Mouse (Mus musculus) spleen, postnatal 36 days (tissue): ENCODE data around the gene Slc6a20a.
"Not testable (repeated sequence)": the region's sequence is repeated elsewhere in the genome, so short reads cannot be mapped to it uniquely, and the experiment has no call there.

ENCODE experiments used
- DNase-seq, 2 experiments: peaks; one replicate each; pipeline ENCODE4 v3.0.0; 2022; ENCODE audit warnings: low spot score in 2 of 2, mixed read lengths in 1 of 2

Slc6a20a gene

DNA sequence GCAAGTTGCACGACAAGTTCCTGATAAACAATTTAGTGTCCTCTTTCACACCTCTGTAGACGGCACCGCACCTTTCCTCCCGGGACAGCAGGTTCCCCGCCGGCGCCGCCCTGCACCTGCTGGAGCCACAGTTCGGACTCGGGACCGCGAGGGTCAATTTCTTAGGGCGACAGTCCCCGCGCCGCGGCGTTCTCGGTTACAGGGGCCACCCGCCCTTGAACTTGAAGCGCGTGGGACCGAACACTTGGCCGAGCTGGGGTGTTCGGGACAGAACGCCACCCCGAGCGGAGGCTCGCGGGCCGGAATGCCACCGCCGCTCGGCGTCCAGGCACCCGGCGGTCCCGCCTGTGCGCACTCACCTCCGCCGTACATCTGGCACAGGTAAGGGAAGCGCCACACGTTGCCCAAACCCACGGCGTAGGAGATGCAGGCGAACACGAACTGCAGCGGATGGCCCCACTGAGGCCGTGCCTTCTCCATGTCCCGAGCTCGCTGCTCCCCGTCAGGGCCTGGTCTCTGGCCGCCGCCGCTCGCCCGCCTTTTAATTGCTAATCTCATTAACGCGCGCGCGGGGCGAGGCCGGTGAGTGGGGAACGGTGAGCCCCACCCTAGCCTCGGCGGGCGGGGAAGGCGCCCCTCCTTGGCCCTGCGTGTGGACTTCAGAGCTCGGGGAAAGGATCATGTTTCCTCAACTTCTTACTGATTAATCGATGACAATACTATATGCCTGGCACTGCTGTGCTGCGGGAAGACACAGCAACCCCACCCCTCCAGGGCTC lies at the start of gene Slc6a20a, which contains the start of gene Ccr9:
TSS of gene Slc6a20a (minus strand) at position 559 of the 779 bp plus-strand sequence.
TSS of gene Ccr9 (plus strand) at position 113 of the 779 bp plus-strand sequence.
- DNase-seq = peak; percentile 43 to 71

DNA sequence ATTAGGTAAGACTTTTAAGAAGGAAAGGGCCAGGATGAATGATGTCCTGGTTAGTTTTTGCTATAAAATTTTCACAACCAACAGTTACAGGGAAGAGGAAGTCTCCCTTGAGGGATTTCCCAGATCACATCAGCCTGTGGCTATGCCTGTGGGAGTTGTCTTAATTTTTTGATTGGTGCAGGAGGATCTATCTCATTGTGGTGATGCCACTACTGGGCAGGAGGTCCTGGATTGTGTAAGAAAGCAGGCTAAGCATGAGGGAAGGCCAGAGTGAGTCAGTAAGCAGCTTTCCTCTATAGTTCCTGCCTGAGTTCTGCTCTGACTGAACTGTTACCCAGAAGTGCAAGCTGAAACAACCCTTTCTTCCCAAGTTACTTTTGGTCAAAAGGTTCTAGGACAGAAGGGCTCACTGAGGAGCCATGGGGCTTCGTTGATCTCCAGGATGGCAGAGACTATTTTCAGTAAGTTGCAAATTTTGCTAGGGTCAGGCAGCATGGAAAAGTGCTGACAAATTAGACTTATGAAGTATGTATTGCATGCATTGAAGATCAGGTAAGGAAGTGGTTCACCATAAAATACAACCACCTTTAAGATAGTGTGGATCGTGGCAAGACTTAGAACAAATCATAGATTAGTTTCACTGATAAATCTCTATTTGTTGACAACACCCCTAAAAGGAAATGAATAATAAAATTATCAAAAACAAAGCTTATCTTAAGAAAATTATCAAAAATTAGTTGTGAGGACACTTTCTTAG lies 44.2 kb upstream of the Slc6a20a start:
- no peak for DNase-seq

DNA sequence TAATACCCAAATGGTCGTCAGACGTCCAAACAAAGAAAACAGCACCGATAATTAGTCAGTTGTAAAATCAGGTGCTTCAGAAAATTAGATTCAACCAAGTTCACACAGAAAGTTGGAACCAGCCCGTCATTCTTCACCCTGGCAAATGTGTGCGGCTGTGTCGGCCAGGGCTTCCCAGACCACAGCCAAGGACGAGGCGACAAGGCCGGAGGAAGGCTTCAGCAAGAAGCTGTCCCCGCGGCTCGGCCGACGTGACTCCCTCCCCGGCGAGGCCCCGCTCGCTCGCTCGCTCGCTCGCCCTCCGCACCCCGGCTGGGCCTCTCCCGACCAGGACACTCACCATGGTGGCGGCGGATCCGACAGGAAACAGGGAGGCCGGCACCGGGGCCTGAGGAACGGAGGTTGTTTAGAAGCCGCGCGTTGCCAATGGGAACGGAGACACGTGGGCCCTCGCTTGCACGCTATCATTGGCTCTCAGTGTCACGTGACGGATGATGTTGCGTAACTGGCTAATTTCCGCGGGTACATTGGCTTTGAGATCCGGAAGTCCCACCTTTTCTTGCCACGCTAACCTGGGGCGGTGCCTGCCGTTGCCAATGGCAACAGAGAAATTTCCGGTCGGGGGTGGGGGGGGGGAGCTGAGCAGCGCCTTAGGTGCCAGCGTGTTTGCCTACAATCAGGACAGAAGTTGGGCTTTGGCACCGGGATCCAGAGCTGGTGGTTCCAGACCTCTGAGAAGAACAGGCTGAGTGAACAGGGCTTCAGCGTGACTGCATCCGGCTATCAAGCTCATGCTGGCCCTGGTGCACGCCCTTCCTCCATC lies 38.7 kb upstream of the Slc6a20a start, which contains the start of gene Lztfl1:
TSS of gene Lztfl1 (minus strand) at position 512 of the 823 bp plus-strand sequence.
- DNase-seq = peak; percentile 93 to 96

DNA sequence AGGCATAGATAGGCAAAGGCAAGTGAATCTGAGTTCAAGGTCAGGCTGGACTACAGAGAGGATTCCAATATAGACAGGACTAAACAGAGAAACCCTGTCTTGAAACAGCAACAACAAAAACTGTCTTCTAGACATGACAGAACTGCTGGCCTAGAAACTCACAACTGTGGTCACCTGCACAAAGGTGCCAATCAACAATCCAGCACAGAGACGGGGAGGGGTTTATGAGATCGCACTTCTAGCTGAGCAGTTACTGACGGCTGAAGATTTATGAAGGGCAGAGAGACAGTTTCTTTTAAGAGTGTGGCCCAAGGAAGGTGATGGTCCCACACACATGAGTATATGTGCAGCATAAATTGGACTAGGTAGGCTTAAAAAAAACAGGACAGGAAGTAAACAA lies 37.6 kb upstream of the Slc6a20a start:
- DNase-seq = no peak

DNA sequence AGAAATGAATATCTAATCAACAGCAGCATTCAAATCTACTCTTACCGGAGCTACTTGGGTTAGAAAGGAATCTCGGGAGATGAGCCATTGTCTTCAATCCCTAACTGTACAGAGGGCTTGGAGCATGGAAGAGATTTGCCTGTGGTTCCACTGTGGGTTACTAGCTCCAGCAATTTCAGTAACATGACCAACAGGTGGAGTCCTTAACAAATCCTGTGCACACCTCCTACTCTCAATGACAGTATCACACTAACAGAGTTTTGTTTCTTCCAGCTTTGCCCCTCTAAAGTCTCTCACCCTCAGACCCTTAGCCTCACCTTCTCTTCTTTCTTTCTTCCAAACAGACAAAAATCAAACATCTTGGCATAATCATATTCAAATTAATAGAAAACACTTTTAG lies 34.4 kb upstream of the Slc6a20a start:
- no peak for DNase-seq

DNA sequence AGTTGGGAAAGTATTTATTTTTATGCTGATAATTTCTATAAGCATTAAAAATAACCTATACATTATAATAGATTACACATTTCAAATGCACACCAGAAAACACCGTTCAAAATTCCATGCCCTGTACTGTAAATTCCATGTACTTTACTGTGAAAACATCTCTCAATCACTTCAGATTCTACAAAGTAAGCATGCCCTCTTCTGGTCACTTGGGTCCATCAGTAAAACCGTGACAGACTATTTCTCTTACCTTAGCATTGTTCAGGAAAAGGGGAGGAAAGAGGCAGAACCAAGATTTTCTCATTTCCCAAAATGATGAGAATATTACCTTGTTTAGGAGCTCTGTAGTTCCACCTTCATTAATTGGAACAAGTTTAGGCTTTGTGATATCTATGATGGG lies 30.5 kb upstream of the Slc6a20a start:
- no peak for DNase-seq

DNA sequence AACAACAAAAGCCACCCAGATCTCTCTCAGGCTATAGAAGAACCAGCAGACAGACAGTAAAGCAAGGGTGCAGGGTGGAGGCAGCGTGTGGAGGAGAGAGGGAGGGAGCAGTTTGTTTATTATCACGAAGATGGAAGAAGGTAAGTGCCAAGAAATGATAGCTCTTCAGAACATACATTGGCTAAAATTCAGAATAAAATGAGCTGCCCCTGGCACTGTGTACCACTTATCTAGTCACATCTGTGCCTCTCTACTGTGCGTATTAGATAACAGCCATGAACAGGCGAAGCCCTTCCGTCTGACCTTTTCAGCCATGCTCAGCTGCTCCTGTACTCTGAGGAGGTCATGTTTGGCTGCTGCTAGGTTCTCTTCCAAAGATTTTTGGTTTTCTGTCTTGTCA lies 23.1 kb upstream of the Slc6a20a start:
- peak; percentile 6 to 41 for DNase-seq

DNA sequence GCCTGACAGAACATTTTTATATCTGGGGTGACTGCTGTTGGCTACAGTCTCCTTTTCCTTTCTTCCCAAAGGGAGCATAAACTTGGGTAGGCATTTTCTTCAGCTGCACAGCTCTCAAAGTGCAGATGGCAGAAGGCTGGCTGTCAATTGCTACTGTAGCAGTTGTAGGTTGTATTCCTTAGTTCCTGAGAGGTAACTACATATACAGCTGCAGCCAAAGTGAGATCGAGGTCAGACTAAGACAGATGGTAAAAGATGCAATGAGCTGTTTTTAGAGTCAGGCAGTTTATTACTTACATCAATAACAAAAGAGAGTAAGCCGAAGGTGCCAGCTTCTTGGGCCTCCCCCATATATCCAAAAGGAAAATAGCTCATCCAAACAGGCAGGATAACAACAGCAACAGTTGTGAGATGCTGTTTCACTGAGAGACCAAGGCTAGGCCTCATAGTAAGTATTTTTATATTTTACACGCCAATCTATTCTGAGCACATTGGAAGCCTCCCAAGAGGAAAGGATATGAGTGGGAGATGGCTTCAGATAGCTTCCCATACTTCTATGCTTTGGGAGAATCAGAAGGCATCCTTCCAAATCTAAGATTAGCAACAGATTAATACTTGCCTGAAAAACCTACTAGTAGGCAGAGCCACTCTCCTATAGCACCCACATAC lies 17.1 kb upstream of the Slc6a20a start:
- no peak for DNase-seq

DNA sequence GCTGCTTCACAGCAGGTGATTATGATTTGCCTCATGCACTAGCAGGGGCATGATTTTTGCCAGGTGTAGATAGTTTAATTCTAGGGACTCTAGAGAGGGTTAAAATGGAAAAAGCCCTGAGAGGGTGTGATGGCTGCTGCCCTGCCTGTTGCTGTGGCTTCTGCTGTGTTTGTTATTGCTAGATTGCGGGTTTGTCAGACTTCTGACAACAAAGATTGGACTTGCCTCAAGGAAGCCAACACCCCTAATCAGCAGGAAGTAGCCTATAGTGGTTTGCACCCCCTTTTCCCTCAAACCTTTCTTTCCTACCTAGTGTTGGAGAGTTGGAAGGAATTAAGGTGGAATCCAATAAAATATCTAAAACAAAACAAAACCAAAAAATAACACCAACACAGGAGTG lies 9.5 kb upstream of the Slc6a20a start:
- no peak for DNase-seq

DNA sequence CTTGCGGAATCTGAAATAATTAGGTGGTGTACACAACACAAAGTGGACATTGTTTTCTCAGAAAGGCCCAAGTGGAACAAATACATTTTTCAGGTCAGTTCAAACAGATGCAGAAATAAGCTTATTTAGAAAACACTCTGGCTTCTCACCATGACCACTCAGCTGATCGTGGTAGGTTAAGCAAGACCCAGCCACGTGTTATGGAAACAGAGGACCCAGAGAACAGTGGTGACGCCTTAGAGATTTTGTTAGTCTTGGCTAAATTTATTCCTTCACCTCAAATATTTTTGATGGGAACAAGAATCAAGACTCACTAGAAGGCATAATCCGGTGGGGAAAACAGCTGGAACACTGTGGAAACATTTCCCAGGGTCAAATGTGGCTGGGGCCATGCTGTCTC lies 7.5 kb upstream of the Slc6a20a start:
- no peak for DNase-seq

DNA sequence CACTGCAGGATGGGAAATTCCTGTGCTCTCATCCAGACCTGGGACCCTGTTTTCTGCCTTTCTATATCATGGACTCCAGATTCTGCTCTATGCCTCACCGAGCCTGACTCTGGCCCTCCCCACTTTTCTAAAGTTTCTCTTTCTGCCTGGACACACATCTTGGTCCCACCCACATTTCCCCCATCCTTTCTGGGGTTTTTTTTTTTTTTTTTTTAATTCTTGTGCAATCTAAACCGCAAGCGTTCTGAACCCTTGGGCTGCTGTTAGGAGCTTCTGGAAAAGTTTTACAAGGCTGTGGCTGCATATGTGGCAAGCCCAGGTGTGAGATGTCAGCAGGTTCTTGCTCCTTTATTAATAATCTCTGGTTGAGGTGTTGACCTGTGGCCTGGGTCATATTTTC lies 5.0 kb upstream of the Slc6a20a start:
- no peak for DNase-seq

DNA sequence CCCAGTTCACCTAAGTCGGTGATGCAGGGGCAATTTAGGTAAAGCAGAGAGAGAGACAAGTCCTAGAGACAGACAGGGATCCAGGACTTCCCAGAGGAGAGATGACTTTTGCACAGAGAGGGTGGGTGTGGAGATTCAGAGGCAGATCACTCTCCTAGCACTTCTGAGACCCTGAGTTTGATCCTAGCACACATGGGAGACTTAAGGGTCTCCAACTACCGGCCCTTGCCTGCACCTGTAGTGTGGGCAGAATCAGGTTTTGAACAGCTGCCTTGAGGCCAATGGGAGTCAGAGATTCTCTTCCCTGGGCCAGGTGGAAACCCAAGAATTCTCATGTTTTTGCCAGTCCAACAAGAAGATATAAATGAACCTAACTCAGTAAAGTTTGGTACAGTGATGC lies 513 bp upstream of the Slc6a20a start:
- no peak for DNase-seq

DNA sequence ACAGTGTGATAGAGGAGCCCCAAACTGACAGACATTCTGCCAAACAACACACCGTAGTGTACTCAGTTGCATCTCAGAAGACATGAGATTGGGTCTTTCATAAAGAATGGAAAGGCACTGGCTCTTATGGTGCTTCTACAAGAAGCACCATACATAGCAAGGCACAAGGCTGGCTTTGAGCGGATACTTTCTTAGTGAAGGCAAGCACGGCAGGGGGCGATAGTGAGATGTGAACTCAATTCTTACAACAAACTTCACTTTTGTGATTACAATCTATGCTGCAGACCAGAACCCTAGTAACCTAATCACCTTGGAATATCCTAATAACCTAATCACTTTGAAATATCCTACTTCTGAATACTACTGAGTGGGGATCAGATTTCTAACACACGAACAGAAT lies 13.0 kb downstream of the Slc6a20a start:
- DNase-seq = peak; percentile 29 to 41

DNA sequence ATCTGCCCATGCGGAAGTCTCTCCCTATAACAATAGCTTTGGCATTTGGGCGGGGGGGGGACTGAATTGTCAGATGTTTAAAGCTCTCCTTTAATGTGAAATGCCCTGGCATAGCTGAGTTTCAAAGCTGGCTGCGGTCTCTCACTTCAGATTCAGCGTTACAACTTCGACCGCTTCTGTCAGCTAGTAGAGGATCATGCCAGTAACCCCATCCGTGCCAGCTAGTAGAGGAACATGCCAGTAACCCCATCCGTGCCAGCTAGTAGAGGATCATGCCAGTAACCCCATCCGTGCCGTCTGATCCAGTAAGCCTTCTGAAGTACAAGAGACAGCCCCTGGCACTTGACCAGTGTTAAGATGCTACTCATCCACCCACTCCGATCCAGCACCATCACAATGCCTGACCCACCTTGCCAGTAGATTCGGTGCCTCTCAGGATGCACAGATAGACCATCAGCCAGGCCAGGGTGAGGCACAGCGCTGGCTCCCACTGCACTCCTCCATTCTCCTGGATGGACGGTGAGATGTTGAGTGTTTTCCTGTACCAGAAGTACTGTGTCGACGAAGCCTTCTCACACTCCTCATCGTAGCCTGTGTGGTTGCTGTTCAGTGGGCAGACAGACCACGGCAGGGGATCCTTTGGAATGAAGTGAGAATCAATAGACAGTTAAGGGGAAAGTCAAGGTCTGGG lies 18.6 kb downstream of the Slc6a20a start:
- DNase-seq = not testable (repeated sequence)

DNA sequence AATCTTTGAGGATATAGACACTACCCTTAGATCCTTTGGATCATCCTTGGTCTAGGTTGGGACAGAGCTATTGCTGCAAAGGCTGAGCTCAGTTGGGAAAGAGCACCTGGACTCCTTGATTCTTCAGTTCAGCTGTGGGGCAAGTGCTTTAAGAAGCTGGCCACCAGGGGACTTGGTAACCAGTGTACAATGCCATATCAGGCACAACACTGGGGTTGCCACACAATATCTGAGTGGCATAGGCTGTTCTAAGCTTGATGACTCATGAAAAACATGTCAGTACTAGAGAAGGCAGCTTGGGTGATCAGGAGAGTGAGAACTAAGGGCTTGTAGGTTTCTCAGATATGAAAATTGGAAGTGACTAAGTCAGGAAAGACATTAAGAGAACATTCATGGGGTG lies 19.7 kb downstream of the Slc6a20a start:
- DNase-seq = no peak

DNA sequence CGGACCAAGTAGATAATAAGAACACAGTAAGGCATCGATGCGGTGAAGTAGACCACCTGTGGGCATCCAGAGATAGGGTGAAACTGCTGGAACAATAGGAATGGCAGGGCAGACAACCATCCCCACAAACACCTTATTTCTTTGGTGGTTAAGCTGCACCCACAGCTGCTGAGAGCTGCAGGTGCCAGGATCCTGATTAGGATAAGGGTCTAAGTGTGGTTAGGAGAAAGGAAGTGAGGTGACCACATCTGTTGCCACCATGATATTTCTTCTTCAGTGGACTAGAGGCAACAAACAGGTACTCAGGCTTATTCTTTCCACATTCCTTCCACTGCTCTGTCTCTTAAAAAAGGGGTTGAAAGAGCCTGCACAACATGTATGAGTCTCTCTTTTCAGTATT lies 21.2 kb downstream of the Slc6a20a start:
- DNase-seq = no peak

DNA sequence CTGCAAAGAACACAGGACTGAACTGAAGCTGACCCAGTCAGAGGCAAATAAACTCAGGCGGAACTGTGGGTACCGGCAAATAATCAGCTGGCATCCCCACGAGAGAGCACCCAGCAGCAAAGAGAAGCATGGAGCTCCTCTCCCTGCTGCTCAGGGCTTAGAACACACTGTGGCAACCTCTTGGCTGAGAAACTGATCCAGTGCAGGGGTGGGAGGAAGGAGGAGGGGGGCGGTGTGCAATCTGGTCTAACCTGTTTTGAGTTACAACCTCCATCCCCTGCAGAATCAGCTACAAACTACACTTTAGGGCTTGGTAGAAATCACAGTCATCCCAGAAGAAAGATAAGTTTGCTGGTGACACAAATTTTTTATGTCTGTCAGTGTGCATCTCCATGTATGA lies 27.3 kb downstream of the Slc6a20a start:
- DNase-seq = no peak

DNA sequence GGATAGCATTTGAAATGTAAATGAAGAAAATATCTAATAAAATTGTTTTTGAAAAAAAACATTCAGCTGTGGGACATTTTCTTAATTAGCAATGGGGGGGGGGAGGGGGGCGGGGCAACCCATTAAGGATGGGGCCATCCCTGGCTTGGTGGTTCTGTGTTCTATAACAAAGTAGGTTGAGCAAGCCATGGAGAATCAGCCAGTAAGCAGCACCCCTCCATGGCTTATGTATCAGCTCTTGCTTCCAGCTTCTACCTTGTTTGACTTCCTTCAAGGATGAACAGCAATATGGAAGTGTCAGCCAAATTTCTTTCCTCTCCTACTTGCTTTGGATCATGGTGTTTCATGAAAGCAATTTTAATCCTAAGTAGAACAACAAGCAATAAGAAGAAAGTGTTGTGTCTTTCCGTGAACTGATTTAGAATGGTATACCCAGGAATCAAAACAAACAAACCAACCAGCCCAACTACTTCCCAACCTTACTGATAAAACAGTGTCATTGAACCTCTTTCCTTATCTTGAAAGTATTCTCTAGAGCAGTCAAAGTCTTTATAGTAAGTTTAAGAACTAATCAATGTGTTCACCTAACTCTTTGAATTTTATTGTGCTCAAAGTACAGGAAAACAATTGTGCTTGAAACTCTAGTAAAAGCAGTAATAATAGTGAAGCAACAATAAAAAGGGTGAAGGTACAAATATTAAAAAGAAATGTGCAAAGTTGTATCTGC lies 28.7 kb downstream of the Slc6a20a start:
- no peak for DNase-seq

DNA sequence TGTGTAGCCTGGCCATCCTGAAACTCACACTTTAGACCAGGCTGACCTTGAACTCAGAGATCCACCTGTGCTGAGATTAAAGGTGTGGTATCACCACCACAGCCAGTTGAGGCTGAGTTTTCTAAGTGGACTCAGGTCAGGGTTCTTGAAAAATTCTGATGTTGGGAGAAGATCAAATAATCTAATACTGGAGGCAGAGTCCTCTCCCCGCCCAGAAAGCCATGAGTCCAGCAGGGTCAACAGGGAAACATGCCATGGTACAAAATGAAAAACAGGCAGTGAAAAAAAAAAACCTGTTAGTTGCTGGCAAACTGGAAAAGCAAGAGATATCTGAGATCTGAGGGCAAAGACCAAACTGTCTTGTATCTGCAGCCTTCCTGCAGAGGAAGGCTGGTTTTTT lies 38.6 kb downstream of the Slc6a20a start:
- no peak for DNase-seq

DNA sequence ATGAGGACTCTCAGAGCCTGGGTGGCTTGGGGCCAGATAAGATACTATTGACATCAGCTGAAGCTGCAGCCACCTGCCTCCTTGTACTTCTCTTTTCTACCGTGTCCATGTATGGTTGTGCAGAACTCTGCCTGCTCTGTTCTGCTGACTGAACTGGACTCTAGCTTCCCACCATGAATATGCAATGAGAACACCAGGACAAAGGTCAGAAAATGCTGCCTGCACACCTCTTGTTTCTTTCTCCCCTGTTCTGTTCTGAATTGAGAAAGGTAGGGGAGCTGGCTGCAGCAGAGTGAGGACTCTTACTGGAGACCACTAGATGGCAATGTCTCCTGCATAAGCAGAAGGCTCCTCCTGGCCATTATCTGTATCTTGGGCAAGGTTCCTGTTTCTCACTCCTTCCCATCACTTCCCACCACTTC lies 40.0 kb downstream of the Slc6a20a start:
- DNase-seq = no peak
